Mouse (Mus musculus): ENCODE results near the gene Bag3.

The Bag3 gene

DNA sequence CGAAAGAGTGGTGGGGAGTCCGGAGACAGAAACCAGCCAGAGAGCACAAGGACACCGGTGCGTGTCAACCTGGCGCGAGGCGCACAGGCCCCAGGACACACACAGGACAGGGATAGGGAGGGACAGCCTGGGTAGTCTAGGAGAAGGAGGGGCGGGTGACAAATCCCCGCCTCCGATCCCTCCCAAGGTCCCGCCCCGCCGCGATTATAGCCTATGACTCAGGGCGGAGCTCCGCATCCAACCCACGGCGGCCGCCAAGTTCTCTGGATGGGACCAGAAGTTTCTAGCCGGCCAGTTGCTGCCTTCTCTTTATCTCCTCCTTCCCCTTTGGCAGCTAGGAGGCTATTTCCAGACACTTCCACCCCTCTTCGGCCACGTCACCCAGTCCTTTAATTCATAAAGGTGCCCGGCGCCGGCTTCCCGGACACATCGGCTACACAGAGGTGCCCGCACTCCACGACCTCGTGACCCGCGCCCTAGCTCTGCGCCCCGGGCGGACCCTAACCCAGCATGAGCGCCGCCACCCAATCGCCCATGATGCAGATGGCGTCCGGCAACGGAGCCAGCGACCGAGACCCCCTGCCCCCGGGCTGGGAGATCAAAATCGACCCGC is at the start of gene Bag3:
Gene Bag3 (plus strand): TSS at position 268 of the 613 bp plus-strand sequence.
- in situ Hi-C loops (cut with MboI), result no loop called here

DNA sequence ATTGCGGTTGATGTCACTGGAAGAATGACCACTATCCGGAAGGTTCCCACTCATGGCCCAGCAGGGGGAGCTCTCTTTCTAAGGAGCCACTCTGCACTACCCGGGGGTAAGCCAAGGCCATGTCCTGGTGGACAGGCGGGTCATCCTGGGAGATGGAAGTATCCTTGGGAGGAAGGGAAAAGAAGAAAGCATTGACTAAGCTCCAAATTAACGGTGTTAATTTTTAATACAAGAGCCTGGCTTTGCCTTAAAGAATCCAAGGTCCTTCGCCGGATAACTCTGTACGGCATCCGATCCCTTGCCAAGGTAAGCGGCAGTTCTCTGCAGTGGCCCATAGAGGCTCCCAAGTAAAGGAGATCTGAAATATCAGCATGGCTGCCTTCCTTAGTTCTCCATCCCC is 49.1 kb upstream of the Bag3 start:
- in situ Hi-C loops (cut with MboI), result no loop called here

DNA sequence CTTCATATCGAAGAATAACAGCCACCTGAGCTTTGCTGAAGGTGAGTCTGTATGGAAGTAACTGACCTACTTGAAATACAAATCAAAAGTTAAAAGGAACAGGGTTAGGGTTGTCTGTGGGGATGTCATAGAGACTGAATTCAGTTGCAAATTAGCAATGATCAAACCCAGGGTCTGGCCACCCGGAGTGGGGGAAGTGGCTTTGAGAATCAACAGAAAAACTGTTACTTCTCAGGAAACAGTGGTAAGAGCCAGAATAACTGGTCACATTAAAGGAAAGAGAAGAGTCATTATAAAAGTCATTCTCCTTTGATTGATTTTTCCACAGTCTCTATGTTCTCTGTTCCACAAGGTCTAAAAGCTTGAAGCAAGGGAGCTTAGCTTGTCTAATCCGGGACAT is 34.4 kb upstream of the Bag3 start:
- in situ Hi-C loops (cut with MboI), result no loop called here

DNA sequence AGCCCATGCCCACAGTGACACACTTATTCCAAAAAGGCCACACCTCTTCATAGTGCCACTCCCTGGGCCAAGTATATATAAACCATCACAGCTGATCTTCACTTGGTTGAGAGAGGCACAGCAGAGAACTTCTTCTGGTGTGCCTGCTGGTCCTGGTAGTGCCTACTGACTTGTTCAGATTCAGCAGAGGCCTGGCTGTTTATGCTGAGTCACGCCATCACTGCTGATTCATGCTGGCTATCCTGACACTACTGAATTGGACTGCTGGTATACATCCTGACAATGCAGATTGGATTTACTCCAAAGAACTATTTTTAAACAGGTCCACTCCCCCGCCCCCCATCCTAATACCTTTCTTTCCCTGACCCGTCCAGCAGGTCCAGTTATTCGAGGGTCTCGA is 28.9 kb upstream of the Bag3 start:
- in situ Hi-C loops (cut with MboI), result no loop called here

DNA sequence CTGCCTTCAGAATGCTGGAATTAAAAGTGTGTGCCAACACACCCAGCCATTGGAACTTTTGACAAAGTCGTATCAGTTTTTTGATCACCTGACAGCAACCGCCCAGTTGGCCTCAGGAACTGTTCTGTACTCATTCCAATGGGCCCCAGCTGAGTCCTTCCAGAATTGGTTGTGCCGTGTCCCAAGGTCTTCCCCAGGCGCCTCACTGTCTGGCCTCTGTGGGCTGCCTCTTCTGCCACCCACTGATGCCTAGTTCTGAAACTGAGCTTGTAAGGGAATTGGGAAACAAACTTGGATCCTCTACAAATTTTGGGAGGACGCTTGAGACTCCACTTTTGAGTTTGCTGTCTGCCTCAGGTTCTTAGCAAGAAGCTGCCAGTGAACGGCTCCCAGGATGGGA is 23.6 kb upstream of the Bag3 start:
- in situ Hi-C loops (cut with MboI), result no loop called here

DNA sequence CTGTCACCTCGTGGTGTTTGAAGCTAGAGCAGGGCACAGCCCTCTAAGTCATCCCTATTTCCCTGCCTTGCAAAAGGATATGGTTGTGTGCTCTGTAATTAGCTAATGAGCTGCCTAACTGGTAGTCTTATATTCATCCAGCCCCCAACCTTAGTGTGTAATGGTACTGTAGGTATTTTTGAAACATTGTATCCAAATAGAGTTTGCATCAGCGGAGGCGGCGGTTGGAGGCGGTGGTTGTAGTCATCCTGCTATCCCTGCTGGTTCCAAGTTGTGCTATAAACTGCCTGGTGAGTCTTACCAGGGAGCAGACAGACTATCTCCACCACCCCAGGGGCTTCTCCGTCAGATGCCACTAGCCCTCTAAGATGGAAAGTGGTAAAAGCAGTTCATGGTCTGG is 19.3 kb upstream of the Bag3 start:
- in situ Hi-C loops (cut with MboI), result no loop called here

DNA sequence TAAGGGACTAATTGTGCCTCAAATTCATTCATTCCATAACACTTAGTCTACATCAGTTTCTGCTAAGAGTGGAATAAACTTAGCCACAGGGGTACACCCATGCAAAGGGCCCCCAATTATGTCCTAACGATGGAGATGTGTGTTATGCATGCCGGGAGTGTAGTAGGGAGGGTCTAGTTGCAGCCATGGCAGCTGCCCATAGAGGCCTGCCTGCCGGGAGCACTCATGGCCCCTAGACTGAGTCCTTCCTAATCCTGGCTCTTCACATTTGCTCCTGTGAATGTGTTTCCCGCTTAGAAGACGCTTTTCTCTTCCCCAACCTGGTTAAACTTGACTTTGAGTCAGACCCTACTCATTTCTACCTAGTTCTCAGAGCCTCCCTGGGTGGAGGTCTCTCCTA is 11.5 kb upstream of the Bag3 start:
- in situ Hi-C loops (cut with MboI), result no loop called here

DNA sequence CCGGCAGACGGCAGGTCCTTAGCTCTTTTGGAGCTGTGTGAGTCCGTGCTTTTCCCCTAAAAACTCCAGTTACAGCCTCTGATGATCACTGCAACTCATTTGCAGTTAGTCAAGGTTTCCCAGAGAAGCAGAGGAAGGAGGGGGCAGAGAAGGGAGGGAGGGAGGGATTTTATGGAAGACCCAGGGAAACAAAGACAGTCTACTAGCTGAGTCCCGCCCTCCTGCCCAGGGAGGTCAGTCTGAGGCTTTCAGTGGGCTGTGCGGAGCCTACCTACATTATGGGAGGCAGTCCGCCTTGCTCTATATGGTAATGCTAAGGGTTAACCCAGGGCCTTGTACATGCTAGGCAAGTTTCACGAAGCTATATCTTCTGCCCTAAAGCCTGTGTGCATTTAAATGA is 9.9 kb upstream of the Bag3 start:
- in situ Hi-C loops (cut with MboI), result no loop called here

DNA sequence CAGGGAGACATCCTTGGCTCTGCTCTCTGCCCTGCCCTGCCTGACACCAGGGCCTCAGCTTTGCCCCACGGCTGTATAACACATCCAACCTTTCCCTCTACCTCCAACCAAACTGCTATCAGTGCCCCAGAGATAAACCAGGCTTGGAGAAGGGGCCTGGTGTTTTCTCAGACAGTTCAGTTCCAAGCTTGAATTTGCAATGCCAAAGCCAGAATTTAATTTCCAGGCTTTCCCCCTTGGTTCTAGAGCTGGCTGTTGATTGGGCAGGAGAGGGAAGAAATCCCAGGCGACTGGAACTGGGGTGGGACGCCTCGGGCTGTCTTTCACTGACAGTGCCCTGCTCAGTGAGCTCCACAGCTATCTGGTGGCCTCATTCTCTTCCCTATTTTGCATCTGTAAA is 9.1 kb upstream of the Bag3 start:
- in situ Hi-C loops (cut with MboI), result no loop called here

DNA sequence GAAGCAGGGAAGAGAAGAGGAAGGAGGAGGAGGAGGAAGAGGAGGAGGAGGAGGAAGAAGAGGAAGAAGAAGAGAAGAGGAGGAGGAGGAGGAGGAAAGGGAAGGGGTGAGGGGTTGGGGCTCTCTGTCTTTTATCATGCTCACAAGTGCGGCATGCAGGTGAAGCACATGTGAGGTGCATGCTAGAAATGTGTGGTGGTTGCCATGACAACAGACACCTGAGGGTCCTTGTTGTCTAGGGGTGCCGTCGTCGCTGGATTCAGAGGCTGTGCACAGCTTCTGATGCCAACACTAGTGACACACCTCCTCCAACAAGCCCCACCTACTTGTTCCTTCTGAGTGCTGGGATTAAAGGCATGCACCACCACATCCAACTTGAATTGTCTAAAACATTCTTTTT is 7.1 kb upstream of the Bag3 start:
- in situ Hi-C loops (cut with MboI), result no loop called here

DNA sequence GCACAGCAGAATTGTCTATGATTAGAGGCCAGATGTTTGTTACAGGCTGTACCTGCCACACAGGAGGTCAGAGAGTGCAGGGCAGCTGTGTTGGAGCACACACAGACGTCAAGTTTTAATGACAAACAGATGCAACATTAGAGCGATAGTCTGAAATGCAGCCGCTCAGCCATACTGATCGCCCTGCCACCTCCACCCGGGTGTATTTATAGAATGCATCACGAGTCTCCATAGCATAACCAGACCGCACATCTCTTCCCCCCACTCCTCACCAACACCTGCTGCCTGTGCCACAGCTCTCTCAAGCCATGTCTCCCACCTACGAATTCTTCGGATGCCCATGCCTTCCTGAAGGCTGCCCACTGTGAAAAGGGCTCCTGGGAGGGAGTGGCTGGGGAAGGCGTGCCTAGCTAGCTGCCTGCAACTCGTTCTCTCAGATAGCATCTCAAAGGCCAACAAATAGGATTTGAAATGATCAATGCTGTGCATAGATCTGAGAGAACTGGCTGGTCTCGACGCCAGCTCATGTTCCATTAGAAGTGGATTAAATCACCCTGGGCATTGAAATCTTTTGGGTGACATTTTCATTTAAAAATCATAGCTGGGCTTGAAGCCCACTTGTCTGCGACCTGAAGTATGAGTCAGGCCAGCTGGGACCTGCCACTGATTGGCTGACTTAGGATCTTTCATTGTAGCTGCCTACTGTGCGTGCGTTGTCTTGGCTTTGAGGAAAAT is 3.9 kb upstream of the Bag3 start:
- in situ Hi-C loops (cut with MboI), result no loop called here

DNA sequence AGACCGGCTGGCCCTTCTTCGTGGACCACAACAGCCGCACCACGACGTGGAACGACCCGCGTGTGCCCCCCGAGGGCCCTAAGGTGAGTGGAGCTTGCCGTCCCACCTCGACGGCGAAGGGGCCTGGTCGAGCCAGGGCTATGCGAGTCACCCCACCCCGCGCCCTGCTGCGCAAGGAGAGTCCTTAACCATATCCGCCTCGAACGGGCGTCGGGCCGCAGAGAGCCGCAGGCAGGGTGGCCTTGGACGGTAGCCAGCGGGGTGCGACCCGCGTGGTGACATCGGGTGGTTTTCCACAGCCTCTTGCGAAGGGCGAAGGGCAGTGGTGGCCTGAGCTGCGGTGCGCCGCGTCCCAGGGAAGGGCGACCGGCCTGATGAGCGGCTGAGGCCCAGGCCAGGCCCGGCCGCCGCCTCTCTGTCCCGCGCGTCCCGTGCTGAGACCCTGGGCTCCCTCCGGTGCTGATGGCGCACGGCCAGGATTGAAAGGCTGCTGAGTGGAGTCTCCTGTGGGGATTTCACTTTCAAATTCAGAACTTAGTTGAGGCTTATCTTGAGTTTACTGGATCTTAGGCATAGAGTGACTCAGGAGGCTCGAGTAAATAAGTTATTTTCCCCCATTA is 656 bp downstream of the Bag3 start:
- in situ Hi-C loops (cut with MboI), result no loop called here

DNA sequence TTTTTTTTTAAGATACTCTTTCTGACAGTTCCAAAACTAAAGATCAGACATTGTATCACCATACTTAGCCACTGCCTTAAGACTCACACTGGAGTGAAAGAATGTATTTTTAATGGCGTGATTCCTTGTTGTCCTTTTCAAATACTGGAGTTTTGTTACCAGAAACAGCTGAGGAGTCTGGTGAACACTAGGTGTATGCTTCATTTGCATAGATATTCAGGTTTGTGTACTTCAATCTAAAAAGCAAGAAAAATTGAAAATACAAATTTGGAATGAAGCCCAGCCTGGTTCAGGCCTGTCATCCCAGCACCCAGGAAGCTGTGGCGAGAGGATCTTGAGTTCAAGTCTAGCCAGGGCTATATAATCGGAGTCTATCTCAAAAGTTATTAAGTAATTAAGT is 1.2 kb downstream of the Bag3 start:
- in situ Hi-C loops (cut with MboI), result no loop called here

DNA sequence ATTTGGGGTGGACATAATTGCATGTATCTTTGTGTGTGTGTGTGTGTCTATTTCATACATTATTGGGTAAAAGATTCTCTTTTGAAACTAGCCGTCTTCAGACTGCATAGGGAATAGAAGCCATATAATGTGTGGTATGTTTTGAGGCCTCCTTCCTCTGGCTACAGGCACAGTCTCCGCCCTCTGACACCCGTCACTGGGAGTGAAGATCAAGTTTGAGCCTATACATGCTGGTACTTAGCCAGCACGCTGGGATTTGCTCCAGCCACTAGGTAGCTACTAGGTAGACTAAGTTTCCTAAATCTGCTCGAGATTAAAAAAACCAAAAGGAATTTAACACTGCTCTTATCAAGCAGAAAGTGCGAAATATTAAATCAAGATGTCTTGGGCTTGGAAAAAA is 3.2 kb downstream of the Bag3 start:
- in situ Hi-C loops (cut with MboI), result no loop called here

DNA sequence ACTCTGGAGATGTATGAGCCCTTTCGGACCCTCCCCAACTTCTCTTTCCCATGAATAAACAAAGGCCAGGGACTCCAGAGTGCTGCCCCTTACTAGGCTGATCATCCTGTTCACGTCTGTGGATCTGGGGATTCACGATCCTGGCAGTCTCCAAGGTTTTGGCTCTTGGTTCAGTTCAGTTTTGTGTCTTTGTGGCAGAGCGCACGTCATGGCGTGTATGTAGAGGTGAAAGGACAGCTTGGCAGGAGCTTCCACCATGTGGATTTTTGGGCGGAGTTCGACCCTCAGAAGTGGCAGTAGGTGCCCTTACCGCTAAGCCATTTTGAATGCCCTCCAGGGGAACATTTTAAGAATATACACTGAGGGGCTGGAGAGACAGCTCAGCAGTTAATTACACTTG is 5.2 kb downstream of the Bag3 start:
- in situ Hi-C loops (cut with MboI), result no loop called here

DNA sequence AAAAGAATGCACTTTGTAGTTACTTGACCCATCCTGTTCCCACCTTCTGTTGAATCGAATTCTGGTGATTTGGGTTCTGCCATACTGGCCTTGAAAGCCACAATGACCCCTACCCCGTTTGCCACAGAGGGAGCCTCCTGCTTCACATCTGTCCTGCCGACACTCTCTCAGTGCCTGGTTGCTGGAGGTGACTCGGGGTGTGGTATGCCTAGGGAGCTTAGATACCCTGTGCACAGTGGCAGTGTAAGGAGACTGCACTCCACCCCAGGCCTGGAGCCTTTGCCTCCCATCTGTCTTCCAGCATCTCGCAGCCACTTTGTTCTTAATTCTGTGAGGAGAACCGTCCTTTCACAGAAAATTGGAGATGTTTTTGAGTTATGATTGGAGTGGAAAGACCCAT is 5.7 kb downstream of the Bag3 start:
- in situ Hi-C loops (cut with MboI), result no loop called here

DNA sequence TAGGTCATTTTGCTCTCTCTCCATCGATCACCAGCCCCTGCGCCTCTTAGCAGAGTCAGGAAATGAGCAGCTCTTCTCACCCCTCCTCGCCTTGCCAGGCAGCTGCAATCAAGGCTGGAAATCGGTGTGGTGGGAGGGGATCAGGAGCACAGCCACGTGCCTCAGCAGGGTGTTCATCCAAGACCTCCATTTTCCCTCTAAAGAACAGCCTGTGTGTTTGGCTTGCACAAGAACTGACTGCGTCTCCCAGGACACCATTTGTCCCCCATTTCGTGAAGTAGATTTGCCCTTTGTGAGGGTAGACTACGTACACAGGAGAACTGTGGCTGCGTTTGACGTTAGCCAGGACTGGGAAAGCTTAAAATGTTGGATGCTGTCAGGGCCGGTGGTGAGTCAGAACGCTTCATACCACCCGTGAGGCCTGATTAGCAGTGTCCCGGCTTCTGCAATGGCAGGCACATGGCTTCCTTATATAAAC is 6.2 kb downstream of the Bag3 start:
- in situ Hi-C loops (cut with MboI), result no loop called here

DNA sequence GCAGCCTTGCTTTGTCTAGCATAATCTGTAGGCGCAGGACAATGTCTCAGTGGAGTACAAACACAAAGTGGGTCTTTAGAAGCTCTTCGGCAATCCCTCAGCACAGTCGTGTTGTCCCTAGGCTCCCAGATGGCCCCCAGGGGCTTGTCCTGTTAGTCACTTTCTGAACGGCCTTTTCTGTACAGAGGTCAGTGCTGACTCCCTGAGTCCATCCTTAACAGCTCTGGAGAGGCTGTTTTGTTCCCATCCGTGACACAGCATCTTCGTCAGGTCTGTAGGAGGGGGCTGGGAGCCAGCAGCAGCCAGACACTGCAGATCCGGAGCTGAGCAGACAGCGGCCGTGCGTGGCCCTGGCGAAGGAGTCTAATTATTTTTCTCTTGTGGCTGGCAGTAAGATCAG is 7.6 kb downstream of the Bag3 start:
- in situ Hi-C loops (cut with MboI), result no loop called here

DNA sequence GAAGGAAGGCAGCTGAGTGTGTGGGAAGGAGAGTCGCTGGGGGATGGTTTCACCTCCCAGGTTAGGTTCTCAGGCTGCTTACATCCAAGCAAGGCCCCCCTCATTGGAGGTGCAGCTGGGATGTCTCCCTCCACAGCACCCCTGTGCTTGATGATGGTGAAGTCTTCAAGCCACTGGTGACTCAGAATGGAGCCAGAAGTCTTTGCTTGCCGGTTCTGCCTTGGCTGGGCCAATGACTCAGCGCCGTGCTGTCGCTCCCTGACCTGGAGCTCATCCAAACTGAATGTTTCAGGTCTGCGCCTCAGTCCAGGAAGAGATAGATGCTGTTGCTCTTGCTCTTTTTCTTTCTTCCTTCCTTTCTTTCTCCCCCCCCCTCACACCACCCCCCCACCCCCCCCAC is 8.5 kb downstream of the Bag3 start:
- in situ Hi-C loops (cut with MboI), result no loop called here

DNA sequence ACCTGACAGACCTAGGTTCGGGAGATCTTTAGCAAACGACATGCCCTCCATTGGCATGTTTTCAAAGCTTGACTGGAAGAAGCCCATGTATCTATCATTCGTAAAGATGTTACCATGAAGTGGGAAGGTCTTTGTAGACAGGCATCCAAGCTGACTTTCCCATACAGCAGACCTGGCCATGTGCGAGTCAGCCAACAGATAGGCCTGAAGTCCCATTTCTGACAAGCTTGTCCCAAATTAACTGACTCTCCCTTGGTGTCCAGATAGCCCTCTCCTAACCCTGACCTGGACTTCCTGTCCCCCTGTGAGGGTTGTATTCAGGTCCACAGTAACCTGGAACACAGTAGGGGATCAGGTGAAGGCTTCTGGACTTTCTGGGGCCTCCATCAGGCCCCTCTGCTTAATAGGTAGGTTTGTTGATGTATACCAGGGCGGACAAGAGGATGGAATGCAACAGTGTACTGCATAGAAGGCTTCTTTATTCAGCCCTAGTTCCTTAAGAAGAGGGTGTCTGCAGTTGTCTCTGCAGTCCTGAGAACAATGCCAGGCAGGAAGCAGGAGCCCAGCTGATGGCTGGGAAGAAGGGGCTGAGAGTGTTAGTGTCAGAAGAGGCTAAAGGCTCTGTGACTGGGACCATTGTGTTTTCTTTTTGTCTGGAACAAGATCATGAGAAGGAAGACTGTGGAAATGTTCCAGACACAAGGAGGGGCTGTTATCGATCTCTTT is 9.2 kb downstream of the Bag3 start:
- in situ Hi-C loops (cut with MboI), result no loop called here

DNA sequence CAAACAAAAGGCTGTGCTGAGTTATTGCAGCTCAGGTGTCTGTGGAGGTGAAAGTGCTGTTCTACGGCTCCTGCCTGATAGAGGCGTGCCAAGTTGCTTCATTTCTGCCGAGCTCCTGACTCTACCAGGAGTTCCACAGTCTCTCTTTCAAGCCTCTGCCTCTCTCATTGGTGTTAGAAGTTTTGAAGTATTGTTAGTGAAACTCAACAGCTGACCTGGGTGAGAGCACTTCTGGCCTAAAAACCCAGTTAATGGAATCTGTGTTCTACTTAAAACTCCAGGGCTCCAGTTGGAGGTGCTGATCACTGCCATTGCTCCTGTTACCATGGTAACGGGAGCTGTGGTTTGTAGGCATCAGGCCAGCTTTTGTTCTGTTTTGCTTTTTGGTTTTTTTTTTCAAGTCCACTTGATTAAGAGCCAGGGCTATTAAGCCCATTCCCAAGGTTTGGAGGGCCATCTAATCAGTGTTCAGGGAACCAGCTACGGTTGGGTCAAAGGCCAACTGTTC is 11.6 kb downstream of the Bag3 start:
- in situ Hi-C loops (cut with MboI), result no loop called here

DNA sequence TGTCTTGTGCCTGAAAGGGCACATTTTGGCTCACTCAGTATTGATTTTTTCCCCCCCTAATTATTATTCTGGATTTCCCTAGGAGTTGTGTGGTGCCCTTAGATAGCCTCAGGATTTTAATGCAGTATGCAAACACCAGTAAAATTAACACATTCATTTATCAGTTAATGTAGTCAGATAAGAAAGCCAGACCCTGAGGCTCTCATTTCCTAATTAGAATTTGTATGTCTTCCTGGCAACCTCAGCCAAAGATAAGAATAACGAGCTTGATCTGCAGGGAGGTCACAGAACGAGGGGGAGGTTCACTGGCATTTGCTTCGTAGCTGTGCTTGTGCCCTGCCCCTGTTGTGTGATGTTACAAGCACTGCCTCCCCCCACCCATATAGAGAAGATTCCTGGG is 12.7 kb downstream of the Bag3 start:
- in situ Hi-C loops (cut with MboI), result no loop called here

DNA sequence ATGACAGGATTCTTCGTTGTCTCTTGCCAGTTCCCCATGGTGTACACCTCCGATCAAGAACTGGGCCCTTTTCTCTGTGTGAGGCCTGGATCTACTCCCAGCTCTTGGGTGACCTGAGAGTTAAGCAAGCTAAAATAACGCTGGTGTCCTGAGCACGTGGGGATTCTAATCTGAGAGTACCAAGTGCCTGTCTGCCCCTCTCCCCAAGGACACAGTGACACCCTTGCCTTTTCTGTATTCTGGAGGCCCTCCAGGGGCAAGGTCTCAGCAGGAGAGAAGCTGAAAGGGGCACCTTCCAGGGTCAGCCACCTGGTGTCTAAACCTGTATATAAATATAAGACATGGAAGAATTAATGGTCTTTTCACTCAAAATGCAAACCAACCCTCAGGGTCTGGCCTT is 14.3 kb downstream of the Bag3 start:
- in situ Hi-C loops (cut with MboI), result no loop called here

Measured in mature B cell (primary cell).